Comparison of ENCODE assay signal across 8 mouse cellular contexts in genomic region chr12:108765751-108766221, GRCm38 (mm10). TPM values are rescaled to one million over a fixed set of nuclear protein-coding genes. Genes with fewer than 3 reads are reported as not detected.
DNase-seq lines count a peak whose midpoint lies in the region; ATAC-seq and TF ChIP-seq lines count a peak whose summit lies in the region.

No protein-coding gene starts in this region.

- no peak for TF ChIP-seq CTCF in brain, embryonic 14.5 days (IDR thresholded peaks at IDR 0.05; ENCODE audit: borderline replicate concordance, extremely low read depth, insufficient read depth, insufficient read length)

- ATAC-seq in megakaryocyte-erythroid progenitor cell, adult 5-6 weeks (replicated peaks; ENCODE audit: low FRiP score, low TSS enrichment, poor library complexity, severe bottlenecking) = peak; percentile 55

- DNase-seq in MEL-GATA-1-ER (ENCODE audit: extremely low read depth, low read depth) = peak; percentile 81
- peak; percentile 24 for DNase-seq in brain, embryonic 14.5 days (ENCODE audit: low read depth)
- peak; percentile 62 for DNase-seq in fibroblast of lung, adult 2 months (ENCODE audit: low read depth)
- peak; percentile 81 to 82 for DNase-seq in heart, postnatal 14 days
- peak; percentile 83 to 90 for DNase-seq in kidney, postnatal 4 days
- peak; percentile 51 to 68 for DNase-seq in spleen, postnatal 14 days (ENCODE audit: low spot score in 2 of 2)
- DNase-seq in layer of hippocampus, adult 8-10 months (ENCODE audit: low spot score in 2 of 2) = no peak

- intact Hi-C loops in heart, postnatal 14 days (cut with DNase I) = no loop called here

- TF ChIP-seq POLR2A in brain, embryonic 14.5 days (IDR thresholded peaks at IDR 0.05; ENCODE audit: borderline replicate concordance, extremely low read depth, insufficient read depth, insufficient read length, poor library complexity, severe bottlenecking) = no peak

RNA-seq across cellular contexts. Expression of gene Yy1, which starts 27.0 kb away (rescaled TPM):
- 26.5 and 33.6 TPM in 2 replicates for polyA plus RNA-seq in brain, embryonic 14.5 days (2012; rRNA removed)
- 10 to 100 TPM; 39.3 to 41.4 TPM for total RNA-seq in heart, postnatal 14 days (2021)
- 52.3 and 58.0 TPM in 2 replicates for total RNA-seq in megakaryocyte-erythroid progenitor cell, adult 5-6 weeks (2014; fragmentation: Nextera tagmentation)
- total RNA-seq in megakaryocyte-erythroid progenitor cell, adult 5-6 weeks (2017) = 61.4 and 70.3 TPM in 2 replicates
- 10 to 100 TPM; 43.9 to 50.6 (median 48.8) TPM for total RNA-seq in layer of hippocampus, adult 8-10 months (2022)

Comparison
In these comparisons a context has a peak if more than half of its experiments do, and no peak if none do; other contexts are left out.
1. DNase-seq: peak in MEL-GATA-1-ER (single experiment), brain, embryonic 14.5 days (single experiment), fibroblast of lung, adult 2 months (single experiment), heart, postnatal 14 days (2 of 2), kidney, postnatal 4 days (2 of 2) and spleen, postnatal 14 days (2 of 2); none in layer of hippocampus, adult 8-10 months (0 of 2).